Mouse (Mus musculus): ENCODE measurements around the gene Unc93a2.
"Not testable (repeated sequence)": the region's sequence is repeated elsewhere in the genome, so short reads cannot be mapped to it uniquely, and the experiment has no call there.

The Unc93a2 gene

DNA sequence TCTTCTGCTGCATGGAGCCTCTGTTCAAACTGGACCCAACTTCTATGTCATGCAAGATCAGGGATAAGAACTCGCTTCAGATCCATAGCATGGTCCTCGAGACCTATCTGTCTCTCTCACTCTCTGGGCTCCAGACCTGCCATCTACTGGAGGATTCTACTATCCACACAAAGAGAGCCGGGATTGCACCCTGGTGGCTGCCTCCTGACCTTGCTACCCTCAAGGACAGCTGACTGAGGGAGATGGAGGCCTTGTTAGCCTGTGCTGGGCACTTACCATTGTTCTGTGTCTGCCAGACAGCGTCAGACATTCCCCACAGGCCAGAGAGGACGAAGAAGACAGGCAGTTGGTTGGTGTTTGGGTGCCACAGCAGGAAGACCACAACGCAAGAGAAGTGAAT is 15.9 kb downstream of the Unc93a2 start:
- not testable (repeated sequence) for DNase-seq

DNA sequence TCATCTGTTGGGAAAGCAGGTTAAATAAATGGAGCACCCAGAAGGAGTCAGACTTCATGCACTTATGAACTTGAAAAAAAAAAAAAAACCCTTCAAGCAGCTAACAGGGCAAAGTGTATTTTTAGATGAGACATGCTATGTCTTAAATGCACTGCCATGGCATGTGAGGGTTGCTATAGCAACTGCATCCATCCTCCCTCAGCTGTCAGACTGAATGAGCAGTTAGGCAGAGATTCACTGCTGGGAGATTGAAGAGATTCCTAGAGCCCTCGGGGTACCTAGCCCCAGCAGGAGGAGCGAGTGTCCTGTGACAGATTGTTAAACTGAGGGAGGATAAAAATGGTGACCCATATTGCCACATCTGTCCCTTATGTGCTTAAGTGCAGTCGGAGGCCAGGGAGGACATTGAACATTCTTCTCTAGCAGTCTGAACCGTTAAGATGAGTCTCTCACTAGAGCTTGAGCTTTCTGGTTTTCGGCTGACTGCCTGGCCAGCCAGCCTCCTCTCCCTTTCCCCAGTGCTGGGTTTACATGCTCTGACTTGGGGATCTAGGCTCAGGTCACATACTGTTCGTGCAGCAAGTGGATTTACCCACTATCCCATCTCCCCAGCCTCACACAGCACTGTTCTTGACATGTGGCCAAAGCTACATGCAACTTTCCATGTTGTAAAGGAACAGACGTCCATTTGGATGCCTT is 18.4 kb downstream of the Unc93a2 start:
- DNase-seq, result not testable (repeated sequence)

DNA sequence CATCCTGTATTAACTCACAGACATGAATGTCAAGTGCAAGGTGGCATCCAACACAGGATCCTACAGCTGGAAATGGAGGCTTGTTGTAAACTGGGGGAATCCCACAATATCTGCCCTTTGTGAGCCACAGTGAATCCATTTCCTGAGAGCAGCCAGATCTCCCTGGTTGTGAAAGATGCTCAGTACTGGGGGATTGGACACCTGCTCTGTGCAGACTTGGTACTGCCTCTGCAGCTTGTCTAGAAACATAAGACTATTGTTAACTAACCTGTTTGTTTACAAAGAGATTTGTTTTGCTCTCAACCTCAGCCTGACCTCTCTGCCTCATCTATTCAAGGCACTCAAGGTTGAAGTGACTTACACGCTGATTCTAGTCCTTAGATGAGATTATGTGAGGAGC is 19.0 kb downstream of the Unc93a2 start:
- not testable (repeated sequence) for DNase-seq

DNA sequence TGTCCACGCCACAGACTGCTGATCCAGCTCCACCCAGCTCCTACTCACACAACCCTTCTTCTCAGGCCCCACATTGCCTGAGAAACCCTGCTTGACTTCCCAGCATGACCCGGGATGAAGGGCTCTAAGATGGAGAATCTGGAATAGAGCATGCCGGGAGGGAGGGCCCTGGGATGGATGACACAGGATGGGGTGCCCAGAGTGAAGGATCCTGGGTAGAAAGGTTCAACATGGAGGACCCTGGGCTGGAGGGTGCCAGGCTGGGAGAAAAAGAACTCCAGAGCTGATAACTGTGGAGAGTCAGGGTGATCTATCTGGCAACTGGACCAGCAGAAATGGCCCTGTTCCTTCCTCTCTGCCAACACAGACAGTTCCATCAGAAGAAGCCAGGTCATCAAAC is 19.6 kb downstream of the Unc93a2 start:
- DNase-seq, result not testable (repeated sequence)

DNA sequence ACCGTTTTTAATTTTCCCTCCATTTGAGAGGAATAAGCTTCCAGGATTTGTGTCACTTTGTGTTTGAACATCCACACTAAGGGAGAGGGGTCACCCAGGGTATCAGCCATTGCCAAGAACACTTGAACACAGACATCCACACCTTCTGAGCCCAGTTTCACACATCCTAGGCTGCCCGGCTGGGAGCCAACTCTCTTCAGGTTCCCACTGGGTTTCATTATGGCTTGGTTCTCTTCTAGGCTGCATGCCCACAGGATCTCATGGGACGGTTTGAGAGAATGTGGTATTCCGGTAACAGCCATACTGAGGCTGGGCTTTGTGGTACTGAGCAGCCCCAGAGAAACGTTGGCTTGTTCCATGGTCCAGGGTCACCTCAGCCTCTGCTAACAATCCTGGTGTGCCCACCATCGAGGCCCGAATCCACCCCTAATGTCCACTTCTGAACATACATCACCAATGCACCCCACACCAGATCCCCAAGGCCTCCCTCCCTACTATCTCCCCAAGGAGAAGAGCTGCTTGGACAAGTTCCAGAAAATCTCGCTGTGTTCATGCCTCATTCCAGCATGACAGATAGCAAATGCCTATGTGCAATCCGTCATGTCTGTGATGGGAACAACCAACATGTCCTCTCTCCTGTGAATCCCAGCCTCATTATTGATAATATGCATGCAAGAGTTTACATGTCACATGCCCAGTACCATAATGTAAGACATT is 24.4 kb downstream of the Unc93a2 start:
- DNase-seq, result peak; percentile 10

DNA sequence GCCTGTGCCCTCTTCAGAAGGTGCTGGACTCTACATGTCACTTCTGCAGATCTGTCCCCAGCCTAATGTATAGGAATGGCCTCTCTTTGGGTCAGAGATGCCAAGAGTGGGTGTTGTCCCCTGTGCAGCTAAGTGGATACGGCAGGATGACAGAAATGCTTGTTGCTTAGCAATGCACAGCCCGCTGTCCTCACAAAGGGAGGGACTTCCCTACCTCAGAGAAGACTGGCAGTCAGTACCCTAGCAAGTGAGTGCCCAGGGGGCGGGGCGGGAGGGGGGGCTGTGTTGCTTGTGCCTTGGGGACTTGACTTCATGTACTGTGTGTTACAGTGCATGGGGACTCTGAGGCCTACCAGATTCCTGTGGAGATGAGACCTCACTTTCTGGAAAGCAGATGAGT is 25.5 kb downstream of the Unc93a2 start:
- not testable (repeated sequence) for DNase-seq

DNA sequence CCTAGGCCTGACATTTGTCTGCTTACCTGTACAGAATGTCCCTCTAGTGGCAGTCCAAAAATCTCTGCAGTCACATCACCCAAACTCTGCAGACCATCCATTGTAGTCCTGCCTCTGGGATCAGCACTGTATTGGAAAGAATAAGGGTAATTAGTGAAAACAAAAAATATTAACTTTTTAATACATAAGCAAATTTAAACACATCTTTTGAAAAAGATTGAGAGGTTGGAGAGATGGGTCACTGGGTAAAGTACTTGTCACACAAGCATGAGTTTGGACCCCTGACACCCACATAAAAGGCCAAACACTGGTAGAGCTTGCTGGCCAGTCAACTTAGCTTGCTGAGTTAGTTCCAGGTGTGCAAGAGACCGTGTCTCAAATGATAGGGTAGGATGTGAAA is 32.7 kb downstream of the Unc93a2 start, which contains the start of gene Ttll2:
Gene Ttll2, minus strand, starts transcription at position 101 of the 400 bp plus-strand sequence.
- not testable (repeated sequence) for DNase-seq

DNA sequence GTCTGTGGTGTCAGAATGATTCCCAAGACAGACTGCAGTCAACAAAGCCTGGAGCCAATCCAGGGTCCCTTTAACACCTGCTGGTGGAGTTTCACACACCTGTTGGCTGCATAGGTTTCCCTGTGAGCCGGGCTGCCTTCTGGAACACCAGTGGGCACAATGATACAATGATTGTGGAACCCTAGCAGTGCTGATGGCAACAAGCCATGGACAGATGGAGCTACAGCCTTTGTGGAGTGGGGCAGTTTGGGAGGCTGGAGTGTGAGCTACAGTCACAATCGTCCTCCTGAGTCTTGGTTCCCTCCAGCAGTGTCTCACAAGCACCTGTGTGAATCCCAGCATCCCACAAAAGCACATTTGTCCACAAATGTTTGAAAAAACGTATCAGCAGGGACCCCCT is 36.5 kb downstream of the Unc93a2 start:
- DNase-seq, result not testable (repeated sequence)

DNA sequence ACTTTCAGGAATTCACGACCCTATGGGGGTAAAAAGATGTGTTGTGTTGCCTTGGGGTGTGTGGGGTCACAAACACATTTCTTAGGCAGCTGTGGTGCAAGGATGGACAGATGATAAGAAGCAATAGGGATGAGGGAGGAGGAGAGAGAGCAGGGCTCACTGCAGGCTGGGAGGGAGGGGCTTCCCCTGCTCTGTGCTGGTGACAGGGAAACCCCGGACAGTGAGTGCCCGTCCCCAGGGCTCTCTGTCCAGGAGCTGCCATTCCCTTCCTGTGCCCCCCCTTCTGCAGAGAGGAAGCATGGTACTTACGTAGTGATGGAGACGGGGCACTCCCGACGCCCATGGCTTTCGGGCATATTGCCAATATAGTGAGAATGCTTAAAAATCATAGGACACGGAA is 47.9 kb downstream of the Unc93a2 start:
- DNase-seq, result not testable (repeated sequence)

DNA sequence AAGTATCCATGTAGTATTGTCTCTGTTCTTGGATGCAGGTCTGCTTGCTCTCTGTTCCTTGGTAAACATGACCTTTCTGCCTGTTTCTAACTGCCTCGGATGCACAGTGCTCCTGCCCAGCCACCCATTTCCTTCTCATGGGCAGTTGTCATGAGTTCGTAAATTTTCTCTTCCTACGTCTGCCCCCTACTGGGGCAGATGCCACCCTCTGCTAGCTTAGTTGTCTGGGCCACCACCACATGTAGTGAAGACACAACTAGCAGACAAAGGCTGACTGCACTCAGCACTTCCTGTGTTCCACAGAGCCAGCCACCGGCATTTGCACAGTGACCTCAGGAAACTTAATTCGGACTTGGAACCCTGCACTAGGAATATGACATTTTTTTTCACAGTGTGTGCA is 52.5 kb downstream of the Unc93a2 start:
- DNase-seq, result not testable (repeated sequence)

DNA sequence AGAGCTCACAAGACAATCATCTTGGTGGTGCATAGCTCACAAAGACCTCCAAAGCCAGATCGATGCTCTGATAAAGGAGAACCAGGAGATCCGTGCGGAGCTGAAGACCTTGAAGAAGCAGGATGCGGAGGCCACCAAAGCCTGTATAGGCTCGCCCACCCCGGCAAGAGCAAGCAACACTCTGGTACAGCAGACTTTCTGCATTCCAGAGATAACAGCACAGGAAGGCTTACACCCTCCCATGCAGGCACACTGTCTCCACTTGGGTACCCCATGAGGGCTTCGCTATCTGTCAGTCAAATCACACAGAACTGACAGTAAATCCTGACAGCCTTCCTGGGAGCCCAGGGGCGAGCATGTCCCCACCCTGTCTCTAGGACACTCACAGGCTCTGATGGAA is 58.8 kb downstream of the Unc93a2 start:
- not testable (repeated sequence) for DNase-seq

DNA sequence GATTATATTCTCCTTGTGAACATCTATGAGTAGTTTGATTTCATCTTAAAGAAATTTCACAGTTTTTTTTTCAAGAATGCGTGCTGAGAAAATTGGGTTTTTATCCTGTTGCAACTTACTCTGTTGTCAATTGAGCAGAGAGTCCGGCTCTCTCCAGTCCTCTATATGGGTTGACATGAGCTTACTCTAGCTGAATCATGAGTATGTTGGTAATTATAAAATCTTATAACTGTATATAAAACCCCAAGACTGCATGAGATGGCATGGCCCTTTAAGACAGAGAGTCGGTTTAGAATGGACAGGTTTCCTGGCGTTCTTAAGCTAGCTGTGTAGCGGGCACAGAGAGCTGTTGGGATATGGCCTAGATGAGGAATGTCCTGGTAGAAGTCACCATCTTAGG is 60.9 kb downstream of the Unc93a2 start, which contains the start of gene Tcp10a:
Gene Tcp10a, plus strand, starts transcription at position 301 of the 400 bp plus-strand sequence.
- not testable (repeated sequence) for DNase-seq

DNA sequence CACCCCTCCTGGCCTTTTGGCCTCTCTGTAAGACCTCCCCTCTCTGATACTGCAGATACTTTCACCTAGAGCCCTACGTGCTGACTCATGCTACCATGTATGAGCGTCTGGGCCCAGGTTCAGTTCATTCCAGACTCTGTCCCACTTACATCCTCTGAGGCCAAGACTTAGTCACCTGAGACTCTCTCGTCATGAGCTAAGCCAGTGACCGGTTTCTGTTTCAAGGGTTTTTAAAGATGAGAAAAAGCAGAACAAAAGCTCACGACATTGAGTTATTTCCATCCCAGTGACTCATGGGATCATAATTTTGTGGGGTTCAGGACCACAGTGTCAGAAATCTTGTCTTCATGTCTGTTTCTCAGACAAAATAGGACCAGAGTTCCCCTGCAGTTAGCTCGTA is 65.5 kb downstream of the Unc93a2 start:
- not testable (repeated sequence) for DNase-seq

DNA sequence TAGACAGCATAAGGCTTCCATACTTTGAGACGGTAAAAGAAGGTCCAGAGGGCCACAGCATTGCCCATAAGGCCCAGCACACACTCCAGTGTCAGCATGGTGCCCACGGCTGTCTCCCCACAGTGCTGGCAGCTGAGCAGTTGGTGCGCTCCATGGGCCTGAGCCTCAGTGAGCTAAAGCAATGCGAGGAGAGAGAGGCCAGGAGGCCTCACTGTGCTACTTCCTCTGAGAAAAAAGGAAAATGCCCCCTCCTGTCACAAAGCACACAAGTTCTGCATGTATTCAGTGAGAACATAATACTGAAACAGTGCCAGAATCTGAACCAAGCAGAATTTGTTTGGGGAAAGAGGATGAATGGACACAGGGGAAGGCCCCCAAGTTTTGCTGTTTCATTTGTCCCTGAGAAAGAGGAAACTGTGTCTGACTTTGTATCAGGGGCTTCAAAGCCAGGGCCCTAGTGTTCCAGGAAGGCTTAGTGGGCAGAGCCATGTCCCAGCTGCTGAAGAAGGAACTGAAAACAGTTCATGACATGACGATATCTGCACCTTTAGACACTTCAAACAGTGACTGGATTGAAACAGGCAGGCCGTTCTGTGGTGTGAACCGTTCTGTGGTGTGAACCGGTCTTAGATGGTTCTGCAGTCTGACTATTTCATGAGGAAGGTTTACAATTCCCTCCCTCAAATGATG is 69.4 kb downstream of the Unc93a2 start:
- DNase-seq, result not testable (repeated sequence)

All from kidney, postnatal 10 days (tissue).